ENCODE assay signal across 29 mouse cellular contexts in the genomic region with DNA sequence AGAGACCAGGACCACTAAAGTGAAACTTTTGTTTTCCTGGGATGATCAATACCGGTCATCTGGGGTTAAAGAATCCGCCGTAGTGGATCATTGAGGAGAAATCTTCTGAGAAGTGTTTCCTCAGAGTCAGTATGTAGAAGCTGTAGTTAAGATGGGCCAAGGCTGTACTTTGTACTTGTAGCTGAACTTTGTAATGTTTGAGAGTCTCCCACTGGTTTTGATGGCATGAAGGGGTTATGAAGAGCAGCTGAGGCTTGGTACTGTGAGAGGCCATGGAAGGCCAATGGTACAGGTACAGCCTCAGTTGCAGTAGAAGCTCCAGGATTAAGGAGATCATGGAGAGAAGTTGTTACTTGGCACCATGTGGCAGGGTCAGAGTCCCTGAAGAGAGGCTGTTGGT. TPM values are rescaled to one million over a fixed set of nuclear protein-coding genes. Genes with fewer than 3 reads are reported as not detected.
DNase-seq lines count a peak whose midpoint lies in the region; ATAC-seq and TF ChIP-seq lines count a peak whose summit lies in the region.
"Had no signal": no experiment of that assay in that cellular context is flagged by ENCODE, and none has a peak within 500 bp of the region (broad histone marks: within the 10 kb centered on the region; RNA-seq: fewer than 3 reads in every experiment).

No protein-coding gene starts in this region.

- H3K9me3 ChIP-seq in kidney, embryonic 14.5 days (ENCODE audit: control insufficient read depth, low read length) = no peaks in the 10 kb centered on the region
- no peaks in the 10 kb centered on the region for H3K9me3 ChIP-seq in liver, embryonic 12.5 days (replicated peaks)
- H3K9me3 ChIP-seq: embryonic facial prominence, embryonic 13.5 days; embryonic facial prominence, embryonic 15.5 days; forebrain, embryonic 10.5 days; forebrain, embryonic 12.5 days had no signal

- H3K4me2 ChIP-seq in kidney, embryonic 14.5 days (replicated peaks; ENCODE audit: low read depth, low read length) = no peak overlapping the region
- no peak overlapping the region for H3K4me2 ChIP-seq in liver, embryonic 12.5 days
- H3K4me2 ChIP-seq: embryonic facial prominence, embryonic 13.5 days; embryonic facial prominence, embryonic 15.5 days; forebrain, embryonic 12.5 days had no signal

- peaks cover 44% of the 10 kb centered on the region for H3K4me1 ChIP-seq in kidney, adult 2 months (ENCODE audit: control insufficient read depth, insufficient read depth, low read length)
- peaks cover 14% of the 10 kb centered on the region; the same call in 1 of the 2 replicates for H3K4me1 ChIP-seq in kidney, embryonic 14.5 days (ENCODE audit: control insufficient read depth, insufficient read depth, low read length)
- H3K4me1 ChIP-seq in liver, adult 2 months (ENCODE audit: control insufficient read depth, insufficient read depth, low read length) = peaks cover 29% of the 10 kb centered on the region
- H3K4me1 ChIP-seq in liver, embryonic 12.5 days = peaks cover 53% of the 10 kb centered on the region

- no peak overlapping the region for H3K4me3 ChIP-seq in gastrocnemius, adult 2 months
- H3K4me3 ChIP-seq in kidney, adult 2 months (ENCODE audit: insufficient read depth, low read depth, low read length) = no peak overlapping the region
- no peak overlapping the region for H3K4me3 ChIP-seq in kidney, embryonic 14.5 days (ENCODE audit: low read length)
- H3K4me3 ChIP-seq in liver, adult 2 months (ENCODE audit: insufficient read depth, low read depth, low read length) = no peak overlapping the region
- H3K4me3 ChIP-seq in liver, embryonic 12.5 days = no peak overlapping the region
- H3K4me3 ChIP-seq: embryonic facial prominence, embryonic 13.5 days; embryonic facial prominence, embryonic 15.5 days; erythroblast, embryonic 14.5 days; forebrain, embryonic 10.5 days; forebrain, embryonic 12.5 days had no signal

- no peak for DNase-seq in gastrocnemius, adult 2 months
- no peak for DNase-seq in gastrocnemius, postnatal 10 days
- peak; percentile 75 for DNase-seq in kidney, adult 2 months
- DNase-seq in liver, adult 2 months (ENCODE audit: extremely low read depth, low read depth, low spot score) = peak; percentile 40
- no peak for DNase-seq in urinary bladder, postnatal 10 days (ENCODE audit: low spot score)
- DNase-seq: adrenal gland, adult 8-10 months; adrenal gland, postnatal 14 days; adrenal gland, postnatal 36 days; B cell, adult 2 months; cerebellum, adult 11 months; cerebellum, adult 18-20 months; cerebellum, adult 8-10 months; cerebellum, adult 9-11 months; cerebellum, postnatal 14 days; cerebellum, postnatal 36 days; embryo, embryonic 11 days had no signal

- H3K36me3 ChIP-seq in kidney, adult 2 months (ENCODE audit: control insufficient read depth, insufficient read depth, low read length) = no peaks in the 10 kb centered on the region
- no peaks in the 10 kb centered on the region for H3K36me3 ChIP-seq in kidney, embryonic 14.5 days (ENCODE audit: control insufficient read depth, insufficient read depth, low read length)
- no peaks in the 10 kb centered on the region for H3K36me3 ChIP-seq in liver, adult 2 months (ENCODE audit: control insufficient read depth, insufficient read depth, low read length)
- no peaks in the 10 kb centered on the region for H3K36me3 ChIP-seq in liver, embryonic 12.5 days
- H3K36me3 ChIP-seq: embryonic facial prominence, embryonic 13.5 days; embryonic facial prominence, embryonic 15.5 days; forebrain, embryonic 12.5 days; G1E had no signal

- TF ChIP-seq CTCF in gastrocnemius, adult 2 months (IDR thresholded peaks at IDR 0.05) = no peak
- TF ChIP-seq CTCF in kidney, adult 2 months (conservative IDR thresholded peaks at IDR 0.05; ENCODE audit: insufficient read depth, insufficient read length, low read depth, low read length) = no peak
- no peak for TF ChIP-seq CTCF in liver, adult 2 months (IDR thresholded peaks at IDR 0.05; ENCODE audit: low read depth, low read length)

- no peak for TF ChIP-seq POLR2A in kidney, adult 2 months (IDR thresholded peaks at IDR 0.05; ENCODE audit: low read depth, low read length)
- TF ChIP-seq POLR2A in liver, adult 2 months (IDR thresholded peaks at IDR 0.05; ENCODE audit: extremely low read depth, insufficient read depth, low read length) = no peak

- peak overlapping the region; percentile 67; the same call in 1 of the 2 replicates for H3K27ac ChIP-seq in gastrocnemius, adult 2 months
- peak overlapping the region; percentile 13 for H3K27ac ChIP-seq in kidney, adult 2 months (ENCODE audit: insufficient read depth, low read depth, low read length)
- no peak overlapping the region for H3K27ac ChIP-seq in kidney, embryonic 14.5 days (ENCODE audit: low read depth, low read length)
- H3K27ac ChIP-seq in liver, adult 2 months (replicated peaks; ENCODE audit: insufficient read depth, low read depth, low read length) = no peak overlapping the region
- no peak overlapping the region for H3K27ac ChIP-seq in liver, embryonic 12.5 days
- H3K27ac ChIP-seq: embryonic facial prominence, embryonic 13.5 days; embryonic facial prominence, embryonic 15.5 days; forebrain, embryonic 10.5 days; forebrain, embryonic 12.5 days had no signal

- 62% methylated on average over 3 of the region's 3 CpGs for WGBS in kidney, adult 2 months
- WGBS in kidney, embryonic 14.5 days = 97% methylated on average over 3 of the region's 3 CpGs
- 50% methylated on average over 3 of the region's 3 CpGs for WGBS in liver, adult 2 months
- WGBS in liver, embryonic 12.5 days (ENCODE audit: insufficient replicate concordance) = 64% methylated on average over 3 of the region's 3 CpGs

- ATAC-seq in kidney, embryonic 14.5 days (ENCODE audit: low FRiP score, low TSS enrichment) = no peak
- no peak for ATAC-seq in liver, embryonic 12.5 days
- ATAC-seq: activated CD4-positive, CD25-positive, alpha-beta regulatory T cell, adult 4 months; CD4-positive, CD25-positive, alpha-beta regulatory T cell, adult 4 months; forebrain, embryonic 14.5 days; Patski had no signal

- H3K9ac ChIP-seq in kidney, embryonic 14.5 days (ENCODE audit: low read depth, low read length) = no peak overlapping the region
- no peak overlapping the region for H3K9ac ChIP-seq in liver, adult 2 months (ENCODE audit: low read depth, low read length)
- H3K9ac ChIP-seq in liver, embryonic 12.5 days = no peak overlapping the region
- H3K9ac ChIP-seq: embryonic facial prominence, embryonic 13.5 days; embryonic facial prominence, embryonic 15.5 days; forebrain, embryonic 12.5 days had no signal

- intact Hi-C loops in gastrocnemius, adult 2 months (cut with DNase I) = no loop called here

- no peaks in the 10 kb centered on the region for H3K27me3 ChIP-seq in kidney, adult 2 months (replicated peaks; ENCODE audit: control insufficient read depth, insufficient read depth, low read length)
- H3K27me3 ChIP-seq in kidney, embryonic 14.5 days (ENCODE audit: control insufficient read depth, insufficient read depth, low read length) = no peaks in the 10 kb centered on the region
- H3K27me3 ChIP-seq in liver, adult 2 months (ENCODE audit: control insufficient read depth, insufficient read depth, low read length) = no peaks in the 10 kb centered on the region
- H3K27me3 ChIP-seq in liver, embryonic 12.5 days (replicated peaks) = no peaks in the 10 kb centered on the region
- H3K27me3 ChIP-seq: CH12.LX; embryonic facial prominence, embryonic 13.5 days; embryonic facial prominence, embryonic 15.5 days; forebrain, embryonic 12.5 days; Patski had no signal

- peaks cover 25% of the 10 kb centered on the region; the same call in 1 of the 2 replicates for H3K79me2 ChIP-seq in liver, adult 2 months (ENCODE audit: control insufficient read depth, insufficient read depth, low read length)

RNA-seq across cellular contexts. Expression of gene Hpcal1, which starts 13.2 kb away (rescaled TPM):
- total RNA-seq in gastrocnemius, adult 2 months (2021) = 10 to 100 TPM in 1 of 2 experiments, 1 to 10 TPM in 1; 4.8 to 10.3 TPM
- total RNA-seq in gastrocnemius, postnatal 10 days (2021) = 10 to 100 TPM; 13.9 to 14.0 TPM
- 128 and 144 TPM in 2 replicates for polyA plus RNA-seq in kidney, adult 2 months (2012; rRNA removed)
- 44.8 and 58.1 TPM in 2 replicates for polyA plus RNA-seq in kidney, embryonic 14.5 days (2014; fragmentation: Nextera tagmentation; extraction: Ambion mirVana)
- total RNA-seq in liver, adult 2 months (2014; rRNA removed) = 8.5 and 10.5 TPM in 2 replicates
- polyA plus RNA-seq in liver, adult 2 months (2012; rRNA removed) = 16.6 and 23.2 TPM in 2 replicates
- polyA plus RNA-seq in liver, embryonic 12.5 days (2016; fragmentation: Nextera tagmentation; extraction: Ambion mirVana) = 17.6 and 18.6 TPM in 2 replicates
- total RNA-seq: G1E had no signal
- polyA plus RNA-seq: G1E had no signal

Comparison
In these comparisons a context has a peak if more than half of its experiments do, and no peak if none do; other contexts are left out.
1. H3K27ac ChIP-seq: peak in gastrocnemius, adult 2 months (single experiment) and kidney, adult 2 months (single experiment); none in kidney, embryonic 14.5 days (single experiment), liver, adult 2 months (single experiment) and liver, embryonic 12.5 days (single experiment).
2. DNase-seq: peak in kidney, adult 2 months (single experiment) and liver, adult 2 months (single experiment); none in gastrocnemius, adult 2 months (single experiment), gastrocnemius, postnatal 10 days (single experiment) and urinary bladder, postnatal 10 days (single experiment).